Mouse (Mus musculus): ENCODE results near the gene Csnk1g1. TPM values are rescaled to one million over a fixed set of nuclear protein-coding genes. Genes with fewer than 3 reads are reported as not detected.

Gene Csnk1g1
- total and polyA plus RNA-seq, 2 experiments from 2014 or later: 14.5 to 26.5 TPM

DNA sequence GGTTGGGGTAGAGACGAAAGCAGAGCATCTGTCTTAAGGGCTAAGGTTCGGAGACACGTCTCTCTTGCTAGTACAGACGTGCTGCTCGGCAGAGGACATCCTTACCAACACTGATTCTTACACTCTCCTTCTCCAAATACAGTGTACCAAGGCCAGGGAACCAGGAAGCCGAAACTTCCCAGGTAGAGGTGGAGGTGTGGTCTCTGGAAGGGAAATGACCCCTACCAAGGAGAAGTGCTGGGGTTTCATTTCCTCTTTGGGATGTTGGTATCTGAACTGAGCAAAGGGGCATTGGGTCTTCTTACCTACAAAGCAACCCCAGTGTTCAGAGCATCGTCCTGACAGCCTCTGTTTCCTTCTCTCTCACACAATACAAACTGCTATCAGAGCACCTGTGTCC lies 164.0 kb downstream of the Csnk1g1 start:
- Histone ChIP-seq H3K4me2 (ENCODE audit: low read depth) (no peak overlapping the region), H3K9ac (no peak overlapping the region), H3K4me3 (ENCODE audit: low read depth, low read length) (no peak overlapping the region), H3K9me3 (ENCODE audit: low read length) (no peaks in the 10 kb centered on the region), H3K36me3 (ENCODE audit: insufficient read depth) (no peaks in the 10 kb centered on the region), H3K4me1 (ENCODE audit: insufficient read depth) (peaks cover 4% of the 10 kb centered on the region; the same call in 1 of the 2 replicates), H3K27ac (ENCODE audit: low read depth, low read length) (no peak overlapping the region), H3K27me3 (ENCODE audit: insufficient read depth, low read length) (0 out of 2 replicates have a peak, but pooled peaks cover 4% of the 10 kb centered on the region)
- WGBS: 85% methylated on average over 7 of the region's 7 CpGs
- no peak for ATAC-seq
- no peak for TF ChIP-seq CTCF (IDR thresholded peaks at IDR 0.05; ENCODE audit: low read depth)
- DNase-seq: no peak

DNA sequence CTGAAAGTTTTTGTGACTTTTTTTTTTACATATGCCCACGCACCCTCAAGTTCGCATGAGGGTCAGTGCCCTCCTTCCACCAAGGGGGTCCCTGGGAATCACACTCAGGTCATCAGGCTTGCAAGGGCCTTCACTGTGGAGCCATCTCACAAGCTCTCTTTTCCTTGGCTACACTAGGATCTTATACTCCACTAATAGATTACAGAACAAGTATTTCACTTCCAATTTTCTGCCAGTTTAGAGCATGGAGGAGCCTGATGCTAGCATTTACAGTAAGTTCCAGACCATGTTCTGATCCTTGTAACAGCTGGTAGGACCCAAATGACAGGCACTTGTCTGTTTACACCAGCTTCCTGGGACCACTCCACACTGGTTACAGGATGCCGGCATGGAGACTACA lies 169.3 kb downstream of the Csnk1g1 start:
- Histone ChIP-seq H3K27me3 (ENCODE audit: insufficient read depth, low read length) (no peaks in the 10 kb centered on the region), H3K4me2 (ENCODE audit: low read depth) (0 out of 2 replicates have a peak overlapping the region, but pooled peaks have one; percentile 19), H3K4me3 (ENCODE audit: low read depth, low read length) (no peak overlapping the region), H3K9ac (no peak overlapping the region), H3K27ac (ENCODE audit: low read depth, low read length) (no peak overlapping the region), H3K4me1 (ENCODE audit: insufficient read depth) (no peaks in the 10 kb centered on the region), H3K36me3 (ENCODE audit: insufficient read depth) (no peaks in the 10 kb centered on the region), H3K9me3 (ENCODE audit: low read length) (no peaks in the 10 kb centered on the region)
- 63% methylated on average over 3 of the region's 3 CpGs for WGBS
- ATAC-seq: no peak; the same call in 1 of the 2 replicates
- no peak for TF ChIP-seq CTCF (IDR thresholded peaks at IDR 0.05; ENCODE audit: low read depth)
- no peak for DNase-seq

DNA sequence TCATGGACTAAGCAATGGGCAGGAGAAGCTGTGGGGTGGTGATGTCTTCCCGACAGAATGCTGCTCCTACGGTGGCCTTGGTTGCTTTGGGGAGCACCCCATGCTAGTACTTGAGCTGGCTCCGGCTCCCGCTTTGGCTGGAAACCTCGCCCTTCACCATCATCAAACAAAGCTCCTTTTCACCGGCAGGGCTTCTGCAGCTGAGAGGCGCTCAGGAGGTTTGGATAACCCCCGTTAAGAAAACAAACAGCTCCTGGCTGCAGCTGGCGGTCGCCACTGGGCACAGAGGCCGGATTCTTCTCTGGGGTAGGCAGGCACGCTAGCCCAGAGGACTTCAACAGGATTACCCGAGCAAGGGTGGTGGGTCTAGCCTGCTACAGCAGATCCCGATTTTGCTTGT lies 169.8 kb downstream of the Csnk1g1 start:
- Histone ChIP-seq H3K4me2 (ENCODE audit: low read depth) (peak overlapping the region; percentile 19; the same call in 1 of the 2 replicates), H3K9me3 (ENCODE audit: low read length) (no peaks in the 10 kb centered on the region), H3K9ac (0 out of 2 replicates have a peak overlapping the region, but pooled peaks have one; percentile 25), H3K36me3 (ENCODE audit: insufficient read depth) (no peaks in the 10 kb centered on the region), H3K27ac (ENCODE audit: low read depth, low read length) (no peak overlapping the region), H3K4me3 (ENCODE audit: low read depth, low read length) (no peak overlapping the region), H3K4me1 (ENCODE audit: insufficient read depth) (no peaks in the 10 kb centered on the region), H3K27me3 (ENCODE audit: insufficient read depth, low read length) (no peaks in the 10 kb centered on the region)
- no peak for TF ChIP-seq CTCF (IDR thresholded peaks at IDR 0.05; ENCODE audit: low read depth)
- 8% methylated on average over 14 of the region's 14 CpGs for WGBS
- peak; percentile 44 for DNase-seq
- ATAC-seq: peak; percentile 77

DNA sequence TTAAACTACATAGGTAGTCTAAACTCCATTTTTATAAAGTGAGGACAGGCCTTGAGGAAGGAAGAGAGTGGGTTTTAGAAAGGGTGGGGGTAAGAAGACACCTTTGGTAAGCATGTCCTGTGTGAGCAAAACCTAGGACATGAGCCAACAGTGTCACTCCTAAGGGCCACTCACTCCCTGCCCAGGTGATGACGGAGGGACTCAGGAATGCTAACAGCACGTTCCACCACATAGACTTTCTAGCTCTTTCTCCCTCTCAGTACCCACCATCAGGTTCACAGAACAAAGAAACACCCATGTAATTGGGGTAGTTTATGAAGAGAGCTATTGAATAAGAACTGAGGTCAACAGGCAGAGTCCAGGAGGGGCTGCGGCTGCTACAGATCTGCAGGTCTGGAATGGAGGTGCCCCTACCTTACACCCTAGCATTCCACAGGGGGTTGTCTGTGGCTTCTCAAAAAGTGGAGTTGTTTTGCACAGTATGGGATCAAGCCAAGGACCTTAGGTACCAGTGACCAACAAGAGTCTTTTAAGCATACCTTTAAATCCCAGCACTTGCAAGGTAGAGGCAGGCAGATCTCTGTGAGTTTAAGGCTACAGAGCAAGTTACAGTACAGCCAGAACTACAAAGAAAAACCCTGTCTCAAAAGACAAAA lies 172.2 kb downstream of the Csnk1g1 start:
- DNase-seq (no peak), ATAC-seq (no peak)
- H3K4me3 ChIP-seq (ENCODE audit: low read depth, low read length): no peak overlapping the region
- WGBS: 77% methylated on average over 3 of the region's 3 CpGs
- no peaks in the 10 kb centered on the region for H3K27me3 ChIP-seq (ENCODE audit: insufficient read depth, low read length)
- H3K9me3 ChIP-seq (ENCODE audit: low read length): no peaks in the 10 kb centered on the region
- no peak for TF ChIP-seq CTCF (IDR thresholded peaks at IDR 0.05; ENCODE audit: low read depth)
- H3K27ac ChIP-seq (ENCODE audit: low read depth, low read length): no peak overlapping the region
- no peaks in the 10 kb centered on the region for H3K4me1 ChIP-seq (ENCODE audit: insufficient read depth)
- H3K9ac ChIP-seq: no peak overlapping the region
- H3K36me3 ChIP-seq (ENCODE audit: insufficient read depth): no peaks in the 10 kb centered on the region
- no peak overlapping the region for H3K4me2 ChIP-seq (ENCODE audit: low read depth)

DNA sequence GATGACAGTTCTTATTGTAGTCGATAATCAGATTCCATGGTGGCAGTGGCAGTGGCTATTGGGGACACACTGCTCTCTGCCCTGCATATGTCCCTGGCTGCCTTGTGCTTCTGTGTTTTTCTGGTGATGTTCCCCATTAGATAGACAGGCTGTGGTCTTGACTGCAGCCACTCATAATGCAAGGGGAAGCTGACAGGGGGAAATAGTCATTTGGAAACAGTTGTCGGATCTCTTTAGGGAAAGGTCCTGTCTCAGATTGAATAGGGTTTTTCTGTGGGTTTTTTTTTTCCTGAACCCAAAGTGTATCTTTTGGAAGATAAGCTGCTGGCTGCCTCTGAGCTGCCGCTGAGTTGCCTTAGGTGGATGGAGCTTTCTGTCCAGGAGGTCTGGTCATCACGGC lies 173.3 kb downstream of the Csnk1g1 start:
- Histone ChIP-seq H3K36me3 (ENCODE audit: insufficient read depth) (0 out of 2 replicates have a peak, but pooled peaks cover 3% of the 10 kb centered on the region), H3K27ac (ENCODE audit: low read depth, low read length) (no peak overlapping the region), H3K4me1 (ENCODE audit: insufficient read depth) (no peaks in the 10 kb centered on the region), H3K27me3 (ENCODE audit: insufficient read depth, low read length) (no peaks in the 10 kb centered on the region), H3K9ac (no peak overlapping the region), H3K4me2 (ENCODE audit: low read depth) (no peak overlapping the region), H3K9me3 (ENCODE audit: low read length) (no peaks in the 10 kb centered on the region), H3K4me3 (ENCODE audit: low read depth, low read length) (no peak overlapping the region)
- 87% methylated on average over 4 of the region's 4 CpGs for WGBS
- DNase-seq (no peak), ATAC-seq (no peak)
- no peak for TF ChIP-seq CTCF (IDR thresholded peaks at IDR 0.05; ENCODE audit: low read depth)

DNA sequence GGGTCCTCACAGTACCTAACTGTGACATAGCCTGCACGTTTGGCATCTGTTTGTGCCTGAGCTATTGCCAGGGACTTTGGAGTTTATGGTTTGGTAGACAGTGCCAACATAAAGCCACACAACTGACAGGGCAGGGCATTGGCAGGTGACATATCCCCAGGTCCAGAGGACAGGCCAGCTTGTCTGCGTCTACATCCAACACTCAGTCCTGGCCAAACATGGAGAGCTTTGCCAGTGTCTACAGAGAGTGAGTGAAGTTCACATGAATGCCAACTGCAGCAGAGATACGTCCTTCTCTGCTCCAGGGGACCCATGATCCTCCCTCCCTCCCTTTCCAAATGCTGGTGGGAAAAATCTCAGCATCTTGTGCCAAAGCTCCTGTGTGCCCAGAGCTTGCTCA lies 175.4 kb downstream of the Csnk1g1 start:
- Histone ChIP-seq H3K4me3 (ENCODE audit: low read depth, low read length) (no peak overlapping the region), H3K4me1 (ENCODE audit: insufficient read depth) (no peaks in the 10 kb centered on the region), H3K9ac (no peak overlapping the region), H3K9me3 (ENCODE audit: low read length) (no peaks in the 10 kb centered on the region), H3K4me2 (ENCODE audit: low read depth) (no peak overlapping the region), H3K27me3 (ENCODE audit: insufficient read depth, low read length) (no peaks in the 10 kb centered on the region), H3K36me3 (ENCODE audit: insufficient read depth) (peaks cover 23% of the 10 kb centered on the region), H3K27ac (ENCODE audit: low read depth, low read length) (no peak overlapping the region)
- 74% methylated on average over 3 of the region's 3 CpGs for WGBS
- no peak for TF ChIP-seq CTCF (IDR thresholded peaks at IDR 0.05; ENCODE audit: low read depth)
- DNase-seq (no peak), ATAC-seq (no peak)

DNA sequence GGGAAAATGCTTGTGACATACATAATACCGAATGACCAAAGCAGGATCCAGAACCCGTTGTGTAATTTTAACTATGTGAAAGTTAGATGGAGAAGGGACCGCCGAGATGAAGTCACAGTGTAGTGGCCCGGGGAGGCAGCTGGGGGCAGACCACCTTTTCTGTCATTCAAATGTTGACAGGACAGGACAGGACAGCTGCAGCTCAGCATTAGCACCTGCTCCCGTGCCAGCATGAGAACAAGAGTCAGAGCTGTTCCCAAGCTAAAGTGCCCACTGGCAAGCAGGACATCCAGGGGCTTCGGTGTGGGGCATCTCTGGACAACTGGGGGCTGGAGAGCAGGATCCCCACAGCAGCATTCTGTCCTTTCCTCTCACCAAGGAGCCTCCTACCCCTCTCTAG lies 178.3 kb downstream of the Csnk1g1 start:
- Histone ChIP-seq H3K36me3 (ENCODE audit: insufficient read depth) (peaks cover 49% of the 10 kb centered on the region), H3K27ac (ENCODE audit: low read depth, low read length) (no peak overlapping the region), H3K4me1 (ENCODE audit: insufficient read depth) (no peaks in the 10 kb centered on the region), H3K4me3 (ENCODE audit: low read depth, low read length) (no peak overlapping the region), H3K9ac (no peak overlapping the region), H3K27me3 (ENCODE audit: insufficient read depth, low read length) (no peaks in the 10 kb centered on the region), H3K9me3 (ENCODE audit: low read length) (no peaks in the 10 kb centered on the region), H3K4me2 (ENCODE audit: low read depth) (no peak overlapping the region)
- 95% methylated on average over 7 of the region's 7 CpGs for WGBS
- DNase-seq: no peak
- no peak for TF ChIP-seq CTCF (IDR thresholded peaks at IDR 0.05; ENCODE audit: low read depth)
- no peak for ATAC-seq
